12 mouse cellular contexts compared by ENCODE assay signal in genomic region chr5:129218222-129218505, GRCm38 (mm10).
DNase-seq lines count a peak whose midpoint lies in the region; ATAC-seq lines count a peak whose summit lies in the region.
"Had no signal": no experiment of that assay in that cellular context is flagged by ENCODE, and none has a peak within 500 bp of the region (broad histone marks: within the 10 kb centered on the region; RNA-seq: fewer than 3 reads in every experiment).

No protein-coding gene starts in this region.

- H3K4me1 ChIP-seq in forebrain, embryonic 13.5 days = peaks cover 17% of the 10 kb centered on the region
- no peaks in the 10 kb centered on the region for H3K4me1 ChIP-seq in limb, embryonic 13.5 days

- H3K9ac ChIP-seq in forebrain, embryonic 13.5 days = no peak overlapping the region
- H3K9ac ChIP-seq in limb, embryonic 13.5 days = no peak overlapping the region
- H3K9ac ChIP-seq: limb, embryonic 15.5 days had no signal

- peak overlapping the region; percentile 33 for H3K4me2 ChIP-seq in forebrain, embryonic 13.5 days
- H3K4me2 ChIP-seq in limb, embryonic 13.5 days (replicated peaks) = peak overlapping the region; percentile 56

- H3K27ac ChIP-seq in forebrain, embryonic 13.5 days = no peak overlapping the region
- no peak overlapping the region for H3K27ac ChIP-seq in limb, embryonic 13.5 days
- H3K27ac ChIP-seq: layer of hippocampus, adult 2 months; limb, embryonic 15.5 days had no signal

- H3K36me3 ChIP-seq in forebrain, embryonic 13.5 days (ENCODE audit: poor library complexity, severe bottlenecking) = no peaks in the 10 kb centered on the region
- no peaks in the 10 kb centered on the region for H3K36me3 ChIP-seq in limb, embryonic 13.5 days
- H3K36me3 ChIP-seq: limb, embryonic 15.5 days had no signal

- peak; percentile 12 for DNase-seq in layer of hippocampus, adult 11-12 months (ENCODE audit: low spot score)
- DNase-seq in layer of hippocampus, postnatal 25 days (ENCODE audit: extremely low spot score in 1 of 2, low spot score in 1 of 2) = no peak
- peak; percentile 12 for DNase-seq in yolk sac, embryonic 10.5 days (ENCODE audit: low spot score)
- DNase-seq in urinary bladder, postnatal 14 days (ENCODE audit: low spot score) = no peak
- DNase-seq in heart, postnatal 4 days = no peak
- DNase-seq in cerebellum, postnatal 14 days = no peak
- DNase-seq: right cerebral cortex, adult 18-20 months had no signal

- 15% methylated on average over 1 of the region's 3 CpGs for WGBS in forebrain, embryonic 13.5 days
- 17% methylated on average over 2 of the region's 3 CpGs for WGBS in limb, embryonic 13.5 days

- 0 out of 2 replicates have a peak, but pooled peaks cover 3% of the 10 kb centered on the region for H3K9me3 ChIP-seq in forebrain, embryonic 13.5 days (replicated peaks)
- 0 out of 2 replicates have a peak, but pooled peaks cover 2% of the 10 kb centered on the region for H3K9me3 ChIP-seq in limb, embryonic 13.5 days
- H3K9me3 ChIP-seq: limb, embryonic 15.5 days had no signal

- no peak for ATAC-seq in forebrain, embryonic 13.5 days
- ATAC-seq in limb, embryonic 13.5 days (ENCODE audit: low FRiP score, low read depth) = no peak
- ATAC-seq: lung, postnatal 0 days had no signal

- H3K27me3 ChIP-seq in forebrain, embryonic 13.5 days = no peaks in the 10 kb centered on the region
- peaks cover 10% of the 10 kb centered on the region for H3K27me3 ChIP-seq in limb, embryonic 13.5 days
- H3K27me3 ChIP-seq: limb, embryonic 15.5 days had no signal

- H3K4me3 ChIP-seq in forebrain, embryonic 13.5 days = no peak overlapping the region
- H3K4me3 ChIP-seq in limb, embryonic 13.5 days = no peak overlapping the region
- H3K4me3 ChIP-seq: layer of hippocampus, adult 2 months; limb, embryonic 15.5 days had no signal

Comparison
In these comparisons a context has a peak if more than half of its experiments do, and no peak if none do; other contexts are left out.
1. DNase-seq: peak in layer of hippocampus, adult 11-12 months (single experiment) and yolk sac, embryonic 10.5 days (single experiment); none in layer of hippocampus, postnatal 25 days (0 of 2), urinary bladder, postnatal 14 days (single experiment), heart, postnatal 4 days (single experiment) and cerebellum, postnatal 14 days (0 of 2).